Mouse (Mus musculus) kidney, adult 8-10 months (tissue): ENCODE results near the gene Acaa1a.
A peak's percentile ranks its signal among the peaks of the same experiment; 100 is the strongest.
"Not testable (repeated sequence)": the region's sequence is repeated elsewhere in the genome, so short reads cannot be mapped to it uniquely, and the experiment has no call there.

ENCODE experiments used
- DNase-seq, 2 experiments: peaks; one replicate each; pipeline ENCODE4 v3.0.0; 2022

Acaa1a gene

DNA sequence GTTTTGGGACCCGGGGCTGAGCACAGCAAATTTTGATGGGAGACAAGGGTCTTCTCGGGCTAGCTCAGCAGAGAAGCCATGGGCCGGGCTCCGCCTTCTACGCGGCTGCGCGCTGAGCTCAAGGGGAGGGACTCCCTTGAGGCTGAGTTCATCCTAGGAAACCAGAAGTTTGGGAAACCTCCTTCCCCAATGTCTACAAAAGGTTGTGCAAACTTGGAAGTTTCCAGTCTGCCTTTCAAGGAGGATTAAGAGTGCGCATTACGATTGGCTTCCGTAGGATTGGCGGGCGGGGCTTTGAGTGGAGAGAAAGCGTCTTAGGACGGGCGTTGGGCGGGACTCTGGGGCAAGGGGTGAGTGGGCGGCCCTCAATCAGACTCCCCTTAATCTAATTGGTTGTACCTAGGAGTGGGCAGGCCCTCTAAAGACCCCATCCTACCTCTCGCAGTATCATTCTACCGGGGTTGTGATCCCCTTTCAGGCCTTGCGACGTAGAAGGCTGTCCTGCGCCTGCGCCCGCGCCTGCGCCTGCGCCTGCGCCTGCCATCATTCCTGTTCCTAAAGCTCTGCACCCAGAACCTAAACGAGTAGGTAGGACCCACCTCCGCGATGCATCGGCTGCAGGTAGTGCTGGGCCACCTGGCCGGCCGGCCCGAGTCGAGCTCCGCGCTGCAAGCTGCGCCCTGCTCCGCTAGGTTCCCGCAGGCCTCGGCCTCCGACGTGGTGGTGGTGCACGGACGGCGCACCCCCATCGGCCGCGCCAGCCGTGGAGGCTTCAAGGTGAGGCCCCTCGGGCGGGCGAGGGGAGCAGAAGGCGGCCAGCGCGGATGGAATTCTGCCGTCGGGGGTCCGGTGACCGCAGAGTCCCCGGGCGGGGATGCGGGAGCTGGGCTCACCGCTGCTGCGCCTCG is 1.7 kb downstream of the Acaa1a start, which contains the start of gene Myd88:
Myd88 (minus strand) TSS at position 503 of the 908 bp plus-strand sequence.
- DNase-seq: peak; percentile 98 to 99

- DNase-seq: peak; percentile 46 to 54
Measured at GRCm38 (mm10) chr9:119342728-119343127, 3.3 kb downstream of the Acaa1a start.

DNA sequence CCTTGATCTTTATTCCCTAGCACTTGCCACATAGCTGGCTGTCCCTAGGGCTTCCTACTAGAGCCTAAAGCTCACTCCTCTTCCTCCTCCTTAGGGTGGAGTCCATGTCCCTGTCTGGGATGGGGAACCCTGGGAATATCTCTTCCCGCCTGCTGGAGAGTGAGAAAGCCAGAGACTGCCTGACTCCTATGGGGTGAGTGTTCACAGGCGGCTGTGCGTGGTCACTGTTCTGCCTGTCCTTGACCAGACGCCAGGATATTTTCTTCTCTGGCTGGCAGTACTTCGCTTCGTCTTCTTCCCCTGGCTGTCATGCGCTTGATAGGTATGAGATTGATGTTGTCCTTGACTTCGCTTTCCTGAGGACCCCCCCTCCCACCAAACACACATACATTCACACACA is 6.9 kb downstream of the Acaa1a start:
- no peak for DNase-seq

DNA sequence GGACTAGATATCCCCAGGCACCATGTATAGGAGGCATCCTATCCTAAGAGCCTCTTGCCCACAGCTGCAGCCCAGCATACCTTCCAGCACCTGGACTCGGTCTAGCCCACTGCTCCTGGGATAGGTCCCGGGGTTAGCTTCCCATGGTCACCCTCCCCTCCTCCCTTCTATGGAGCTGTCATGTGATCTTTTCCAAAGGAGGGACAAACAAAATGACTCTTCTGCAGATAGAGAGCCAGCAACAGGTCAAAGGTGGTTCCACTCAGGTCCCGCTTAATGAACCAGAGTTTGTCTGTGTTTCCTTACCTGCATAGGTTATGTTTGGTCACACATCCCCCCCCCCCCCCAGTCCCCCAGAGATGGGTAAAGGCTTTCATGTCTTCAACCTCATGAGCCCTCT is 11.1 kb downstream of the Acaa1a start:
- DNase-seq: peak; percentile 54 to 71

DNA sequence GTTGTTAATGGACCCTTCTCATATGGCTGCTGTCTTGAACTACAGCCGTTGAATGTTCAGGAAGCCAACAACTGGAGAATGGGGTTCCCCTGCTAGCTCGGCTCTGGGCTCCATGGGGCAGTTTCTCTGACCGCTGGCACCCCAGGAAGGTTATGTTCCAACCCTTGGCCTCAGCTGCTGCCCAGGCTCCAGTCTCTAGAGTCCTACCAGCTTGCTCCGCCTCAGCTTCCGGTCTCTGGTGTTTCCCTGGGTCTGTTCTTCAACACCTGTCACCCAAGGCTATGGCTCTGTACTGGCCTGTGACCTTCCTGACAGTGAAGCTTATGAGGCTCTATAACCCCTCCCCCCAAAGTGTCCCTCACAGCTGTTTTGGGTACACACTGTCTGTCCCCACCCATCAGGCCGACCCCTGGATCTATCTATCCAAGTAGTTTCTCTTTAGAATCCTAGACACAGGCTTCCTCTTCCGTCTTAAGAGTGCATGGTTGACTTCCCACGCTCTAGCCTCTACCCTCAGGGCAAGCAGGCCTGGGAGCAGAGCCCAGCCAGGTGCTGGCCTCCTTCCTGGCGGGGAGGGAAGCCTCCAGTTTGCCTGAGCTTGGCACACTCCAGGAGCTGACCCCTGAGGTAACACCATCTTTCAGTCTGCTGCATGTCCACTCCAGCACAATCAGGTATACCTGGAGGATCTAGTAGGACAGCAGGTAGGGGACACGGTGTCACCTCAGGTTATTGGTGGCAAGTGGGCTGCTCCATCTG is 11.7 kb downstream of the Acaa1a start:
- DNase-seq: peak; percentile 76

GRCm38 (mm10) chr9:119352060-119352459 is 12.6 kb downstream of the Acaa1a start:
- peak; percentile 80 to 88 for DNase-seq

DNA sequence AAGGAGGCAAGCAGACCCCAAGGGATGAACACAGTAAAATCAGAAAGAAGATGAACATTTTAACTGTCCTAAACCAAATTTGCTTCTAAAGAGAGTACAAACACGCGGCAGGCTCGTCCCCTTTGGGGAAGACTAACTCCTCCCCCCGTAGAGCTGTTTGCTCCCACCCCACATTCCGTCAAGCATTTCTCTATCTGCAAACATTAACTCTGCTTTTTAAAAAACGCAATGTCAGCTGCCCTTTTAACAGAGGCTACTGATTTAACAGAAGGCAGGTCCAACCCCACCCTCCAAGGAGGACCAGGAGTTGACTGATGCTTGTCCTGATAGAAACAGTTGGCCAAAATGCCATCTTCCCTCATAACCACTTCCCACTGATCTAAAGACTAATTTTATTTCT is 14.4 kb downstream of the Acaa1a start:
- DNase-seq: peak; percentile 67 to 88

- no peak for DNase-seq
Measured at GRCm38 (mm10) chr9:119355943-119356342, 16.5 kb downstream of the Acaa1a start.

- DNase-seq: peak; percentile 92 to 97
Measured at GRCm38 (mm10) chr9:119357331-119358057, 18.0 kb downstream of the Acaa1a start, which contains the start of gene Xylb. Xylb (plus strand) TSS chr9:119357381.

GRCm38 (mm10) chr9:119358058-119358429 is 18.6 kb downstream of the Acaa1a start:
- DNase-seq: peak; percentile 82 to 84

- DNase-seq: no peak
Measured at GRCm38 (mm10) chr9:119361416-119361815, 21.9 kb downstream of the Acaa1a start.

- DNase-seq: no peak
Measured at GRCm38 (mm10) chr9:119363229-119363628, 23.8 kb downstream of the Acaa1a start.

GRCm38 (mm10) chr9:119365284-119365683 is 25.8 kb downstream of the Acaa1a start, which contains the start of gene Slc22a14:
Slc22a14 (minus strand) TSS chr9:119365553.
- no peak for DNase-seq

DNA sequence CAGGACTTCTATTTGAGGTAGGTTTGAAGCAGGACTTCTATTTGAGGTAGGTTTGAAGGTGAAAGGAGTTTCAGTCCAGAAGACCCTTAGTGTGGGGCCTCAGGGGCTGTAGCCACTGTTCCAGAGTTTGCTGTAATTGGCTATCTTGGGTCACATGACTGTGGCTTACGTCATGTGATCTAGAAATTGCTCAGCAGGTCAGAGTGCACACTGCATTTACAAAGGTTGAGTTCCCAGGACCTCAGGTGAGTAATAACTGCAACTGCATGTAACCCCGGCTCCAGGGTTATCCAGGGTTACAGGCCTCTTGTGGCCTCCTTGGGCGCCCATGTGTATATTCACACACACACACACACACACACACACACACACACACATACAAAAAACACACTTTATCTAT is 28.9 kb downstream of the Acaa1a start:
- peak; percentile 54 to 56 for DNase-seq

GRCm38 (mm10) chr9:119370770-119371169 is 31.3 kb downstream of the Acaa1a start:
- DNase-seq: not testable (repeated sequence)

DNA sequence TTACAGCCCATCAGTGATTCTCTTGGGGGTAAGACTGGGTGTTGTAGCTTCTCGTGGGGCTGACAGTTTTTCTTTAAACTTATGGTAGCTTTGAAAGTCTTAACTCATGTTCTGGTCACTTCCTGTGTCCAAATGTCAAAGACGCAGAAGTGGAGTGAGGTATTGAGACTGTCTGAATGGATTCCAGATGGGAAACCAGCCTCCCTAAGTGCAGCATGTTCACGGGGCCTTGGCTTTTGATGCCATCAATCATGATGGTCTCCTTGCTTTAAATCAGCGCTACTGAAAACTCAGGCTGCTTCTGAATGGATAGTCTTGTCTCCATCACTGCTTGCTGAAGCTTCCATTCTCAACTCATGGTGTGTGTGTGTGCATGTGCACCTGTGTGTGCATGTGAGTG is 31.8 kb downstream of the Acaa1a start:
- no peak for DNase-seq

DNA sequence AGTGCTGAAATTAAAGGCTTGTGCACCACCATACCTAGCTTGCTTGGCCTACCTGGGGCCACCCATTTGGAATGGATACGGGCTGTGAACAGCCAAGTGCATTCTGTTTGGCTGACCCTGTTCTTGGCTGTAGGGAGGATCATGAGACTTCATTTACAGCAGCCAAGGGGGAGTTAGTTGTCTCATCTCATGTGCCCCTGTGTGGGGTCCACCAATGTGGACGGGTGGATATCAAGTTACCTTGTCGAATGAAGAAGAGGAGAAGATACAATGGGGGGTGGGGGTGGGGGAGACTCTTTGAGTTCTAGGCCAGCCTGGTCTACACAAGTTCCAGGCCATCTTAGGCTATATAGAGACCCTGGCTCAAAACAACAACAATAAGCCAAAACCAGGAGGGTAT is 35.5 kb downstream of the Acaa1a start:
- DNase-seq: no peak

- DNase-seq: no peak
Measured at GRCm38 (mm10) chr9:119375556-119375955, 36.1 kb downstream of the Acaa1a start.

DNA sequence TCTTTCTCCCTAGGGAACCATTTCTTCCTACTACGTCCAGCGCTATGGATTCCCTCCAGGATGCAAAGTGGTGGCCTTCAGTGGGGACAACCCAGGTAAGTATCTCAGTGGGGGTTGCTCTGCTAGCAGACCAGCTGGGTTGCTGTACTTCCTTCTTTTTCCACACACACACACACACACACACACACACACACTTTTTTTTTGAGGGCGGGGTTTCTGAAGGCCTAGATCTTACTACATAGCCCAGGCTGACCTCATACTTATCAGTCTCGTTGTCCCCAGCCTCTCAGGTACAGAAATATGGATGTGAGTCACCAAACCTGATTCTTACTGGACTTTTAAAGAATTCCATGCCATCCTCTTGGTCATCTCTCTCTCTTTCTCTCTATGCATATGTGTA is 38.8 kb downstream of the Acaa1a start:
- no peak for DNase-seq

DNA sequence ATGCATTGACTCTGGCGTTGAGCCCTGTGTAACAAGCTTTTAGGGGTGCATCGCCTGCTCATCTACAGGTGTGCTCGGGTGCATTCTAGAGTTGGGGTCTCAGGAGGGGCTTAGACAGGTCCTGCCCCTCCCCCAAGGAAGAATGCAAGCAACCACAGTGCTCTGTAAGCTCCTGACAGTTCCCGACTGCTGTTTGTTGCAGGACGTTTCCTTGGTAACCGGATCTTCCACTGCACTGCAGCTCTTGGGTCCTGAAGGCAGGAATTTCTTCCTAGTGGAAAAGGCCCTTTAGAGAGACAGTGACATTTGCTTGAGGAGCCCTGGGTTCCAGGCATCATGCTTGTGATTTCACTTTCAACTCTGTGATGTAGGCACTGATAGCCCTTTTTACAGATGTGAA is 43.1 kb downstream of the Acaa1a start:
- DNase-seq: no peak

GRCm38 (mm10) chr9:119388956-119389355 is 49.5 kb downstream of the Acaa1a start:
- DNase-seq: no peak

- DNase-seq: no peak
Measured at GRCm38 (mm10) chr9:119390214-119390613, 50.7 kb downstream of the Acaa1a start.

- no peak for DNase-seq
Measured at GRCm38 (mm10) chr9:119394808-119395207, 55.3 kb downstream of the Acaa1a start.
